9 mouse cellular contexts compared by ENCODE assay signal in genomic region chr1:72876111-72876510, GRCm38 (mm10). TPM values are rescaled to one million over a fixed set of nuclear protein-coding genes. Genes with fewer than 3 reads are reported as not detected.
DNase-seq lines count a peak whose midpoint lies in the region; ATAC-seq and TF ChIP-seq lines count a peak whose summit lies in the region.
"Had no signal": no experiment of that assay in that cellular context is flagged by ENCODE, and none has a peak within 500 bp of the region (broad histone marks: within the 10 kb centered on the region; RNA-seq: fewer than 3 reads in every experiment).

No protein-coding gene starts in this region.

- TF ChIP-seq POLR2A in heart, adult 2 months (IDR thresholded peaks at IDR 0.05; ENCODE audit: insufficient read depth, low read depth, low read length), result no peak
- TF ChIP-seq POLR2A in lung, adult 2 months (IDR thresholded peaks at IDR 0.05; ENCODE audit: borderline replicate concordance, extremely low read depth, low read depth, low read length), result no peak

- no peak overlapping the region for H3K4me2 ChIP-seq in heart, embryonic 11.5 days
- H3K4me2 ChIP-seq in lung, postnatal 0 days (replicated peaks; ENCODE audit: low read depth, low read length), result no peak overlapping the region

- 44% methylated on average over 3 of the region's 3 CpGs for WGBS in heart, adult 2 months
- WGBS in heart, embryonic 11.5 days (ENCODE audit: insufficient replicate concordance), result 47% methylated on average over 3 of the region's 3 CpGs
- 25% methylated on average over 3 of the region's 3 CpGs for WGBS in lung, postnatal 0 days
- WGBS in lung, adult 2 months, result 36% methylated on average over 3 of the region's 3 CpGs
- WGBS in embryonic facial prominence, embryonic 10.5 days, result 53% methylated on average over 3 of the region's 3 CpGs

- intact Hi-C loops in heart, adult 2 months (cut with DNase I), result loop anchor here (5.0 kb wide), 3 partner anchors 166 to 311 kb away; no protein-coding TSS in a partner anchor

- TF ChIP-seq CTCF in heart, adult 2 months (IDR thresholded peaks at IDR 0.05), result peak; percentile 66
- TF ChIP-seq CTCF in lung, postnatal 0 days (IDR thresholded peaks at IDR 0.05), result peak; percentile 67
- TF ChIP-seq CTCF in lung, adult 2 months (IDR thresholded peaks at IDR 0.05; ENCODE audit: insufficient read depth, low read length), result no peak

- no peaks in the 10 kb centered on the region for H3K9me3 ChIP-seq in heart, embryonic 11.5 days (replicated peaks; ENCODE audit: control insufficient read depth, low read length)
- no peaks in the 10 kb centered on the region for H3K9me3 ChIP-seq in lung, postnatal 0 days (ENCODE audit: low read length)
- no peaks in the 10 kb centered on the region for H3K9me3 ChIP-seq in embryonic facial prominence, embryonic 10.5 days

- 0 out of 2 replicates have a peak, but pooled peaks cover 2% of the 10 kb centered on the region for H3K27me3 ChIP-seq in heart, adult 2 months (ENCODE audit: control insufficient read depth, insufficient read depth, low read length)
- no peaks in the 10 kb centered on the region for H3K27me3 ChIP-seq in heart, embryonic 11.5 days (ENCODE audit: control insufficient read depth, insufficient read depth, low read length)
- H3K27me3 ChIP-seq in lung, postnatal 0 days (replicated peaks; ENCODE audit: insufficient read depth, low read length), result peaks cover 23% of the 10 kb centered on the region; the same call in 1 of the 2 replicates
- peaks cover 71% of the 10 kb centered on the region for H3K27me3 ChIP-seq in embryonic facial prominence, embryonic 10.5 days (replicated peaks; ENCODE audit: low read depth, poor library complexity, severe bottlenecking)

- no peak for TF ChIP-seq EP300 in heart, adult 2 months (IDR thresholded peaks at IDR 0.05; ENCODE audit: insufficient read depth, low read depth, low read length)
- no peak for TF ChIP-seq EP300 in lung, postnatal 0 days (IDR thresholded peaks at IDR 0.05)

- H3K4me1 ChIP-seq in heart, adult 2 months (ENCODE audit: control insufficient read depth, insufficient read depth, low read length), result peaks cover 2% of the 10 kb centered on the region
- 0 out of 2 replicates have a peak, but pooled peaks cover 10% of the 10 kb centered on the region for H3K4me1 ChIP-seq in heart, embryonic 11.5 days (ENCODE audit: control insufficient read depth, insufficient read depth, low read length)
- peaks cover 10% of the 10 kb centered on the region for H3K4me1 ChIP-seq in lung, postnatal 0 days (ENCODE audit: insufficient read depth, low read depth, low read length)
- H3K4me1 ChIP-seq in lung, adult 2 months (ENCODE audit: control insufficient read depth, insufficient read depth, low read length), result peaks cover 7% of the 10 kb centered on the region; the same call in 1 of the 2 replicates
- H3K4me1 ChIP-seq in embryonic facial prominence, embryonic 10.5 days, result peaks cover 65% of the 10 kb centered on the region

- H3K27ac ChIP-seq in heart, adult 2 months, result no peak overlapping the region
- H3K27ac ChIP-seq in heart, embryonic 11.5 days (ENCODE audit: low read depth, low read length), result no peak overlapping the region
- H3K27ac ChIP-seq in lung, postnatal 0 days (ENCODE audit: low read length), result no peak overlapping the region
- 0 out of 2 replicates have a peak overlapping the region, but pooled peaks have one; percentile 30 for H3K27ac ChIP-seq in embryonic facial prominence, embryonic 10.5 days (replicated peaks)

- no peak overlapping the region for H3K9ac ChIP-seq in heart, adult 2 months (ENCODE audit: low read depth, low read length)
- H3K9ac ChIP-seq in heart, embryonic 11.5 days (ENCODE audit: low read depth, low read length), result no peak overlapping the region
- H3K9ac ChIP-seq in lung, postnatal 0 days (replicated peaks; ENCODE audit: low read depth), result no peak overlapping the region

- no peak overlapping the region for H3K4me3 ChIP-seq in heart, adult 2 months
- no peak overlapping the region for H3K4me3 ChIP-seq in heart, embryonic 11.5 days (ENCODE audit: low read depth, low read length)
- H3K4me3 ChIP-seq in lung, postnatal 0 days (ENCODE audit: low read depth, low read length), result no peak overlapping the region
- H3K4me3 ChIP-seq in lung, adult 2 months (replicated peaks; ENCODE audit: extremely low read depth, low read depth, low read length), result no peak overlapping the region
- H3K4me3 ChIP-seq in embryonic facial prominence, embryonic 10.5 days, result no peak overlapping the region

- no peak for DNase-seq in heart, adult 2 months
- DNase-seq in lung, postnatal 0 days (ENCODE audit: low spot score), result peak; percentile 60
- no peak for DNase-seq in lung, adult 2 months
- DNase-seq in embryonic facial prominence, embryonic 10.5 days (ENCODE audit: low spot score), result no peak
- DNase-seq in retina, postnatal 1 day, result peak; percentile 32
- no peak for DNase-seq in adrenal gland, postnatal 25 days
- DNase-seq: gastrocnemius, postnatal 14 days had no signal

- H3K36me3 ChIP-seq in heart, adult 2 months (ENCODE audit: control insufficient read depth, insufficient read depth, low read length), result no peaks in the 10 kb centered on the region
- H3K36me3 ChIP-seq in heart, embryonic 11.5 days (ENCODE audit: control insufficient read depth, insufficient read depth, low read length), result no peaks in the 10 kb centered on the region
- H3K36me3 ChIP-seq in lung, postnatal 0 days (ENCODE audit: insufficient read depth, low read length), result no peaks in the 10 kb centered on the region
- H3K36me3 ChIP-seq in embryonic facial prominence, embryonic 10.5 days (replicated peaks), result no peaks in the 10 kb centered on the region

- no peak for ATAC-seq in heart, embryonic 11.5 days (replicated peaks; ENCODE audit: insufficient number of reproducible peaks, low FRiP score, low TSS enrichment)
- no peak for ATAC-seq in lung, postnatal 0 days
- no peak for ATAC-seq in megakaryocyte progenitor cell, adult 5-6 weeks (replicated peaks; ENCODE audit: poor library complexity)

- no peaks in the 10 kb centered on the region for H3K79me2 ChIP-seq in heart, adult 2 months (replicated peaks; ENCODE audit: control insufficient read depth, insufficient read depth, low read length)

RNA-seq across cellular contexts. Expression of gene Igfbp5, which starts 1.4 kb away (rescaled TPM):
- 10 to 100 TPM; 94.0 to 94.7 TPM for total RNA-seq in heart, adult 2 months (2021)
- 77.8 and 91.0 TPM in 2 replicates for polyA plus RNA-seq in heart, adult 2 months (2012; rRNA removed)
- polyA plus RNA-seq in heart, embryonic 11.5 days (2014; fragmentation: Nextera tagmentation; extraction: Ambion mirVana), result 118 and 133 TPM in 2 replicates
- 30.7 and 32.6 TPM in 2 replicates for polyA plus RNA-seq in lung, postnatal 0 days (2015; fragmentation: Nextera tagmentation; extraction: Ambion mirVana)
- 91.2 and 118 TPM in 2 replicates for polyA plus RNA-seq in lung, adult 2 months (2012; rRNA removed)
- polyA plus RNA-seq in embryonic facial prominence, embryonic 10.5 days (2016; fragmentation: Nextera tagmentation; extraction: Ambion mirVana), result 75.4 and 87.4 TPM in 2 replicates
- 0.20 and 0.39 TPM in 2 replicates for total RNA-seq in megakaryocyte progenitor cell, adult 5-6 weeks (2015)
- 0.07 and 0.12 TPM in 2 replicates for total RNA-seq in megakaryocyte progenitor cell, adult 5-6 weeks (2017)
- 49.9 and 57.5 TPM in 2 replicates for total RNA-seq in adrenal gland, postnatal 25 days (2021)

RNA-seq across cellular contexts. Expression of gene Igfbp2, which starts 51.8 kb away (rescaled TPM):
- total RNA-seq in heart, adult 2 months (2021), result under 1 TPM in 1 of 2 experiments, not detected in 1; 0.30 TPM
- 0.41 and 2.6 TPM in 2 replicates for polyA plus RNA-seq in heart, adult 2 months (2012; rRNA removed)
- polyA plus RNA-seq in heart, embryonic 11.5 days (2014; fragmentation: Nextera tagmentation; extraction: Ambion mirVana), result 87.8 and 88.7 TPM in 2 replicates
- 51.4 and 58.5 TPM in 2 replicates for polyA plus RNA-seq in lung, postnatal 0 days (2015; fragmentation: Nextera tagmentation; extraction: Ambion mirVana)
- polyA plus RNA-seq in lung, adult 2 months (2012; rRNA removed), result 308 and 450 TPM in 2 replicates
- 474 and 479 TPM in 2 replicates for polyA plus RNA-seq in embryonic facial prominence, embryonic 10.5 days (2016; fragmentation: Nextera tagmentation; extraction: Ambion mirVana)
- not detected in 2 replicates for total RNA-seq in megakaryocyte progenitor cell, adult 5-6 weeks (2015)
- total RNA-seq in megakaryocyte progenitor cell, adult 5-6 weeks (2017), result not detected in 2 replicates
- total RNA-seq in adrenal gland, postnatal 25 days (2021), result 2.6 and 5.9 TPM in 2 replicates

Comparison
In these comparisons a context has a peak if more than half of its experiments do, and no peak if none do; other contexts are left out.
1. DNase-seq: peak in lung, postnatal 0 days (single experiment) and retina, postnatal 1 day (single experiment); none in heart, adult 2 months (0 of 2), lung, adult 2 months (single experiment), embryonic facial prominence, embryonic 10.5 days (single experiment) and adrenal gland, postnatal 25 days (single experiment).
2. RNA of gene Igfbp2, which starts 51.8 kb away (polyA plus RNA-seq): 474 to 479 TPM in embryonic facial prominence, embryonic 10.5 days, 308 to 450 TPM in lung, adult 2 months, 87.8 to 88.7 TPM in heart, embryonic 11.5 days and 51.4 to 58.5 TPM in lung, postnatal 0 days; 0.41 to 2.6 TPM in heart, adult 2 months; every median in the first group is over 10 times any median in the second.